Comparison of ENCODE assay signal across 8 mouse cellular contexts in the genomic region with DNA sequence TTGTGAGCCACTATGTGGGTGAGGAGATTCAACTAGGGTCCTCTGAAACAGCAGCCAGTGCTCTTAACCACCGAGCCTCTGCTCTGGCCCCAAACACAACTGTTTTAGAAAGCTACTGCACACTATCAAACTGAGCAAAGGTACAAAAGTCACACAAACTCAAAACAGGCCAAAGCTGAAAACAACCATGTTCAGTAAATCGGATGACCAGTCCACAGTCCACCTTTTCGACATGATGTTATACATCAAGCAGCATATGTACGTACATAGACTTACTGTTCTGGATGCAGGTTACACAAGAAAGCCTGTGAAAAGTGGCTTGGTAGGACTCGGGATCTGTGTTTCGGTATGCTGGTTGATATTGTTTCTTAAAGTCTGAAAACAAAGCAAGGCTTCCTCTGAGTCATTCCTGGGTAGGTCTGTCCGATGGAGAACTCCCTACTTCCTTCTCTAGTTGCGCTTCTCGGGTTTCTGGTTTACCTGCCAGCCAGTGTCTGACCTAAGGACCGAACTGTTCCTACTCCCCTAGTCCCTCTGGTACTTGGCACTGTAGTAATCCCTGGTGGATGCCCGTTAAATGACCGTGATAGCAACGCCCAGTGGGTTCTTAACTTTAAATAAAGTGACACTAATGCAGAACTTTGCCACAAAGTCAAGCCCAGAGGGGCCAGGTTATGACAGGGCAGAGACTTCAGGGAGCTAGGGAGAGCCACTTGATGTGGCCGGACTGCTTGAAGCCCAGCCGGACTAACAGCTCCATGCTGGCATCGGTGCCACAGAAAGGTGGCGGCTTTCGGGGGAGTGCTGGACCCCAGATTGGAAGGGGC. TPM values are rescaled to one million over a fixed set of nuclear protein-coding genes. Genes with fewer than 3 reads are reported as not detected.
DNase-seq lines count a peak whose midpoint lies in the region; ATAC-seq and TF ChIP-seq lines count a peak whose summit lies in the region.

No protein-coding gene starts in this region.

- peak overlapping the region; percentile 71 for H3K4me3 ChIP-seq in liver, adult 2 months (ENCODE audit: insufficient read depth, low read depth, low read length)
- H3K4me3 ChIP-seq in hindbrain, embryonic 13.5 days, result peak overlapping the region; percentile 57
- peak overlapping the region; percentile 79 for H3K4me3 ChIP-seq in midbrain, embryonic 10.5 days

- TF ChIP-seq POLR2A in liver, adult 2 months (IDR thresholded peaks at IDR 0.05; ENCODE audit: extremely low read depth, insufficient read depth, low read length), result no peak

- H3K27ac ChIP-seq in liver, adult 2 months (replicated peaks; ENCODE audit: insufficient read depth, low read depth, low read length), result peak overlapping the region; percentile 81
- no peak overlapping the region for H3K27ac ChIP-seq in hindbrain, embryonic 13.5 days
- peak overlapping the region; percentile 90 for H3K27ac ChIP-seq in midbrain, embryonic 10.5 days (replicated peaks)

- H3K36me3 ChIP-seq in liver, adult 2 months (ENCODE audit: control insufficient read depth, insufficient read depth, low read length), result 0 out of 2 replicates have a peak, but pooled peaks cover 2% of the 10 kb centered on the region
- peaks cover under 1% of the 10 kb centered on the region; the same call in 1 of the 2 replicates for H3K36me3 ChIP-seq in hindbrain, embryonic 13.5 days
- peaks cover under 1% of the 10 kb centered on the region; the same call in 1 of the 2 replicates for H3K36me3 ChIP-seq in midbrain, embryonic 10.5 days

- H3K4me2 ChIP-seq in hindbrain, embryonic 13.5 days, result peak overlapping the region; percentile 73

- no peaks in the 10 kb centered on the region for H3K9me3 ChIP-seq in hindbrain, embryonic 13.5 days
- no peaks in the 10 kb centered on the region for H3K9me3 ChIP-seq in midbrain, embryonic 10.5 days (replicated peaks)

- H3K79me2 ChIP-seq in liver, adult 2 months (ENCODE audit: control insufficient read depth, insufficient read depth, low read length), result peaks cover 4% of the 10 kb centered on the region; the same call in 1 of the 2 replicates

- 4% methylated on average over 18 of the region's 18 CpGs for WGBS in liver, adult 2 months
- WGBS in hindbrain, embryonic 13.5 days, result 28% methylated on average over 18 of the region's 18 CpGs
- 30% methylated on average over 18 of the region's 18 CpGs for WGBS in midbrain, embryonic 10.5 days

- peak; percentile 23 for ATAC-seq in common myeloid progenitor, adult 5-6 weeks (replicated peaks; ENCODE audit: low read depth, poor library complexity, severe bottlenecking)
- ATAC-seq in hindbrain, embryonic 13.5 days (ENCODE audit: low FRiP score), result peak; percentile 76

- peak; percentile 85 for DNase-seq in liver, adult 2 months (ENCODE audit: extremely low read depth, low read depth, low spot score)
- no peak for DNase-seq in liver
- no peak for DNase-seq in midbrain, embryonic 10.5 days (ENCODE audit: low spot score)
- DNase-seq in cerebellum, adult 11-12 months, result no peak
- no peak for DNase-seq in spleen, postnatal 4 days (ENCODE audit: low spot score in 2 of 2)
- DNase-seq in right cerebral cortex, postnatal 4 days, result no peak

- H3K27me3 ChIP-seq in liver, adult 2 months (ENCODE audit: control insufficient read depth, insufficient read depth, low read length), result no peaks in the 10 kb centered on the region
- H3K27me3 ChIP-seq in hindbrain, embryonic 13.5 days, result no peaks in the 10 kb centered on the region
- H3K27me3 ChIP-seq in midbrain, embryonic 10.5 days (ENCODE audit: low read depth, poor library complexity, severe bottlenecking), result no peaks in the 10 kb centered on the region

- H3K4me1 ChIP-seq in liver, adult 2 months (ENCODE audit: control insufficient read depth, insufficient read depth, low read length), result peaks cover 13% of the 10 kb centered on the region
- H3K4me1 ChIP-seq in hindbrain, embryonic 13.5 days (replicated peaks), result peaks cover 22% of the 10 kb centered on the region
- H3K4me1 ChIP-seq in midbrain, embryonic 10.5 days, result peaks cover 24% of the 10 kb centered on the region

- peak overlapping the region; percentile 86 for H3K9ac ChIP-seq in liver, adult 2 months (ENCODE audit: low read depth, low read length)
- peak overlapping the region; percentile 81 for H3K9ac ChIP-seq in hindbrain, embryonic 13.5 days

- no peak for TF ChIP-seq CTCF in liver, adult 2 months (IDR thresholded peaks at IDR 0.05; ENCODE audit: low read depth, low read length)

RNA-seq across cellular contexts. Expression of a gene that starts 0.8 kb away (rescaled TPM):
- total RNA-seq in liver, adult 2 months (2014; rRNA removed), result 55.2 and 75.4 TPM in 2 replicates
- 88.5 and 91.0 TPM in 2 replicates for polyA plus RNA-seq in liver, adult 2 months (2012; rRNA removed)
- 72.6 and 94.0 TPM in 2 replicates for total RNA-seq in common myeloid progenitor, adult 5-6 weeks (2017)
- polyA plus RNA-seq in hindbrain, embryonic 13.5 days (2015; fragmentation: Nextera tagmentation; extraction: Ambion mirVana), result 67.9 and 70.4 TPM in 2 replicates
- polyA plus RNA-seq in midbrain, embryonic 10.5 days (2016; fragmentation: Nextera tagmentation; extraction: Ambion mirVana), result 85.5 and 87.3 TPM in 2 replicates

RNA-seq across cellular contexts. Expression of a gene that starts 0.9 kb away (rescaled TPM):
- total RNA-seq in liver, adult 2 months (2014; rRNA removed), result 12.3 and 13.3 TPM in 2 replicates
- 23.6 and 24.2 TPM in 2 replicates for polyA plus RNA-seq in liver, adult 2 months (2012; rRNA removed)
- 3.2 and 29.8 TPM in 2 replicates for total RNA-seq in common myeloid progenitor, adult 5-6 weeks (2017)
- 6.4 and 7.4 TPM in 2 replicates for polyA plus RNA-seq in hindbrain, embryonic 13.5 days (2015; fragmentation: Nextera tagmentation; extraction: Ambion mirVana)
- polyA plus RNA-seq in midbrain, embryonic 10.5 days (2016; fragmentation: Nextera tagmentation; extraction: Ambion mirVana), result 18.5 and 19.6 TPM in 2 replicates

RNA-seq across cellular contexts. Expression of a gene that starts 11.7 kb away (rescaled TPM):
- total RNA-seq in liver, adult 2 months (2014; rRNA removed), result 27.6 and 31.8 TPM in 2 replicates
- polyA plus RNA-seq in liver, adult 2 months (2012; rRNA removed), result 21.6 and 28.9 TPM in 2 replicates
- 31.4 and 50.0 TPM in 2 replicates for total RNA-seq in common myeloid progenitor, adult 5-6 weeks (2017)
- polyA plus RNA-seq in hindbrain, embryonic 13.5 days (2015; fragmentation: Nextera tagmentation; extraction: Ambion mirVana), result 46.8 and 52.4 TPM in 2 replicates
- 54.6 and 57.2 TPM in 2 replicates for polyA plus RNA-seq in midbrain, embryonic 10.5 days (2016; fragmentation: Nextera tagmentation; extraction: Ambion mirVana)

RNA-seq across cellular contexts. Expression of a gene that starts 23.3 kb away (rescaled TPM):
- total RNA-seq in liver, adult 2 months (2014; rRNA removed), result 21.0 and 21.2 TPM in 2 replicates
- polyA plus RNA-seq in liver, adult 2 months (2012; rRNA removed), result 24.0 and 27.4 TPM in 2 replicates
- total RNA-seq in common myeloid progenitor, adult 5-6 weeks (2017), result 64.0 and 71.4 TPM in 2 replicates
- 78.0 and 80.1 TPM in 2 replicates for polyA plus RNA-seq in hindbrain, embryonic 13.5 days (2015; fragmentation: Nextera tagmentation; extraction: Ambion mirVana)
- polyA plus RNA-seq in midbrain, embryonic 10.5 days (2016; fragmentation: Nextera tagmentation; extraction: Ambion mirVana), result 108 TPM in 2 replicates
